Comparison of ENCODE assay signal across 24 mouse cellular contexts in genomic region chr4:86672450-86672849, GRCm38 (mm10). TPM values are rescaled to one million over a fixed set of nuclear protein-coding genes. Genes with fewer than 3 reads are reported as not detected.
DNase-seq lines count a peak whose midpoint lies in the region; ATAC-seq and TF ChIP-seq lines count a peak whose summit lies in the region.
"Had no signal": no experiment of that assay in that cellular context is flagged by ENCODE, and none has a peak within 500 bp of the region (broad histone marks: within the 10 kb centered on the region; RNA-seq: fewer than 3 reads in every experiment).

No protein-coding gene starts in this region.

- intact Hi-C loops in gastrocnemius, adult 2 months (cut with DNase I), result no loop called here

- WGBS in liver, embryonic 11.5 days, result 53% methylated on average over 7 of the region's 7 CpGs
- WGBS in macrophage (ENCODE audit: missing documents), result 84% methylated on average over 6 of the region's 7 CpGs

- peak overlapping the region; percentile 48 for H3K27ac ChIP-seq in gastrocnemius, adult 2 months
- peak overlapping the region; percentile 83 for H3K27ac ChIP-seq in bone marrow macrophage, adult 2 months (ENCODE audit: insufficient read depth, low read depth, low read length)
- H3K27ac ChIP-seq in liver, embryonic 11.5 days (ENCODE audit: low read depth, low read length), result peak overlapping the region; percentile 17; the same call in 1 of the 2 replicates
- peak overlapping the region; percentile 98 for H3K27ac ChIP-seq in macrophage
- H3K27ac ChIP-seq: hindbrain, embryonic 12.5 days; kidney, postnatal 0 days; limb, embryonic 15.5 days; neural tube, embryonic 15.5 days; stomach, embryonic 15.5 days had no signal

- H3K4me1 ChIP-seq in bone marrow macrophage, adult 2 months (ENCODE audit: control insufficient read depth, insufficient read depth, low read length), result peaks cover 52% of the 10 kb centered on the region
- H3K4me1 ChIP-seq in liver, embryonic 11.5 days (replicated peaks; ENCODE audit: control insufficient read depth, insufficient read depth, low read length), result peaks cover 58% of the 10 kb centered on the region

- peaks cover 40% of the 10 kb centered on the region for H3K79me2 ChIP-seq in macrophage (ENCODE audit: inconsistent target)

- H3K9me3 ChIP-seq in liver, embryonic 11.5 days (ENCODE audit: control insufficient read depth, low read length), result no peaks in the 10 kb centered on the region
- H3K9me3 ChIP-seq: hindbrain, embryonic 12.5 days; limb, embryonic 15.5 days; megakaryocyte, embryonic 14.5 days; neural tube, embryonic 15.5 days; stomach, embryonic 15.5 days had no signal

- no peak for DNase-seq in gastrocnemius, adult 2 months
- no peak for DNase-seq in gastrocnemius, postnatal 25 days
- DNase-seq in liver, embryonic 11.5 days (ENCODE audit: low spot score), result no peak
- no peak for DNase-seq in adrenal gland, postnatal 14 days
- DNase-seq in spleen, postnatal 10 days (ENCODE audit: low spot score in 2 of 2), result no peak
- DNase-seq: cerebellum, adult 11-12 months; cerebellum, postnatal 14 days; gastrocnemius, postnatal 14 days; lung, postnatal 14 days; midbrain, embryonic 14.5 days; right cerebral cortex, postnatal 25 days; thymus, adult 18-20 months; thymus, postnatal 4 days had no signal

- no peaks in the 10 kb centered on the region for H3K27me3 ChIP-seq in liver, embryonic 11.5 days (replicated peaks; ENCODE audit: control insufficient read depth, insufficient read depth, low read length)
- H3K27me3 ChIP-seq: hindbrain, embryonic 12.5 days; limb, embryonic 15.5 days; megakaryocyte, embryonic 14.5 days; neural tube, embryonic 15.5 days; stomach, embryonic 15.5 days had no signal

- H3K36me3 ChIP-seq in liver, embryonic 11.5 days (ENCODE audit: control insufficient read depth, insufficient read depth, low read length), result peaks cover 5% of the 10 kb centered on the region; the same call in 1 of the 2 replicates
- H3K36me3 ChIP-seq in macrophage (ENCODE audit: inconsistent target), result no peaks in the 10 kb centered on the region; the same call in 1 of the 2 replicates
- H3K36me3 ChIP-seq: neural tube, embryonic 15.5 days had no signal

- no peak for ATAC-seq in liver, embryonic 11.5 days (replicated peaks; ENCODE audit: low FRiP score)
- no peak for ATAC-seq in frontal cortex, adult (ENCODE audit: low TSS enrichment)
- ATAC-seq: CD4-positive, CD25-positive, alpha-beta regulatory T cell, adult 4 months; inflammation-experienced regulatory T-cells, adult 6 months had no signal

- H3K9ac ChIP-seq in liver, embryonic 11.5 days (ENCODE audit: low read depth, low read length), result no peak overlapping the region
- H3K9ac ChIP-seq: hindbrain, embryonic 12.5 days; limb, embryonic 15.5 days; neural tube, embryonic 15.5 days; stomach, embryonic 15.5 days had no signal

- H3K4me3 ChIP-seq in gastrocnemius, adult 2 months, result no peak overlapping the region
- no peak overlapping the region for H3K4me3 ChIP-seq in bone marrow macrophage, adult 2 months (ENCODE audit: insufficient read depth, low read length)
- H3K4me3 ChIP-seq in liver, embryonic 11.5 days (ENCODE audit: low read depth, low read length), result no peak overlapping the region
- no peak overlapping the region for H3K4me3 ChIP-seq in macrophage (ENCODE audit: inconsistent target)
- H3K4me3 ChIP-seq: hindbrain, embryonic 12.5 days; limb, embryonic 15.5 days; neural tube, embryonic 15.5 days; stomach, embryonic 15.5 days had no signal

- peak overlapping the region; percentile 9; the same call in 1 of the 2 replicates for H3K4me2 ChIP-seq in liver, embryonic 11.5 days
- H3K4me2 ChIP-seq: hindbrain, embryonic 12.5 days; limb, embryonic 15.5 days; neural tube, embryonic 15.5 days; stomach, embryonic 15.5 days had no signal

- TF ChIP-seq POLR2A in bone marrow macrophage, adult 2 months (IDR thresholded peaks at IDR 0.05; ENCODE audit: borderline replicate concordance, low read depth, low read length), result no peak

- no peak for TF ChIP-seq CTCF in gastrocnemius, adult 2 months (IDR thresholded peaks at IDR 0.05)
- no peak for TF ChIP-seq CTCF in bone marrow macrophage, adult 2 months (IDR thresholded peaks at IDR 0.05; ENCODE audit: low read depth, low read length)

RNA-seq across cellular contexts. Expression of gene Plin2, which starts 2.6 kb away (rescaled TPM):
- 10 to 100 TPM; 32.4 to 60.2 TPM for total RNA-seq in gastrocnemius, adult 2 months (2021)
- total RNA-seq in gastrocnemius, postnatal 25 days (2021), result 10 to 100 TPM; 58.2 to 75.2 TPM
- polyA plus RNA-seq in bone marrow macrophage, adult 2 months (2012; ENCODE audit: insufficient read depth, insufficient read length, missing spikeins), result 397 and 415 TPM in 2 replicates
- 161 and 169 TPM in 2 replicates for polyA plus RNA-seq in liver, embryonic 11.5 days (2014; fragmentation: Nextera tagmentation; extraction: Ambion mirVana)
- 1,000 to 10,000 TPM in 2 of 26 experiments, 100 to 1,000 TPM in 24; 116 to 1,608 (median 288) TPM for total RNA-seq in macrophage (2018; cell fraction: chromatin; rRNA removed)
- total RNA-seq in macrophage (2018; cell fraction: cytosol; rRNA removed), result 1,000 to 10,000 TPM in 12 of 26 experiments, 100 to 1,000 TPM in 14; 487 to 1,958 (median 813) TPM
- 100 to 1,000 TPM; 256 to 887 (median 407) TPM for total RNA-seq in macrophage (2018; cell fraction: nucleus; rRNA removed)
- polyA plus RNA-seq in macrophage (2018), result 864 to 2,248 TPM (median 2,111 TPM) in 3 replicates
- 257 and 311 TPM in 2 replicates for total RNA-seq in adrenal gland, postnatal 14 days (2021)

Comparison
In these comparisons a context has a peak if more than half of its experiments do, and no peak if none do; other contexts are left out.
1. H3K27ac ChIP-seq: peak in every context shown above with its lines; median percentile 98 in macrophage; 83 in bone marrow macrophage, adult 2 months; 48 in gastrocnemius, adult 2 months; 17 in liver, embryonic 11.5 days.